Mouse (Mus musculus): ENCODE data around the gene Mthfsd. TPM values are rescaled to one million over a fixed set of nuclear protein-coding genes. Genes with fewer than 3 reads are reported as not detected.

Mthfsd gene
- polyA plus RNA-seq, 1 experiment from 2014 or later: 33.0 TPM

GRCm38 (mm10) chr8:121081398-121081797, 26.8 kb downstream of the Mthfsd start:
- peak overlapping the region; percentile 89 for H3K9ac ChIP-seq (ENCODE audit: low read length)
- WGBS: 4% methylated on average over 7 of the region's 7 CpGs
- no peaks in the 10 kb centered on the region for H3K36me3 ChIP-seq (ENCODE audit: control insufficient read depth, insufficient read depth, low read length)
- no peak for DNase-seq (ENCODE audit: low spot score)
- H3K27ac ChIP-seq (replicated peaks): peak overlapping the region; percentile 99
- TF ChIP-seq EP300 (optimal IDR thresholded peaks at IDR 0.05): no peak
- no peak for TF ChIP-seq CTCF (IDR thresholded peaks at IDR 0.05; ENCODE audit: low read depth)
- H3K27me3 ChIP-seq (ENCODE audit: control insufficient read depth, insufficient read depth, low read length): peaks cover 7% of the 10 kb centered on the region
- no peaks in the 10 kb centered on the region for H3K9me3 ChIP-seq (ENCODE audit: control insufficient read depth, low read length)
- H3K4me1 ChIP-seq (replicated peaks; ENCODE audit: control insufficient read depth, insufficient read depth): 0 out of 2 replicates have a peak, but pooled peaks cover 3% of the 10 kb centered on the region
- peak overlapping the region; percentile 69 for H3K4me3 ChIP-seq (ENCODE audit: low read depth, low read length)
- no peak for ATAC-seq (ENCODE audit: low FRiP score, low TSS enrichment)
- peak overlapping the region; percentile 71 for H3K4me2 ChIP-seq (replicated peaks; ENCODE audit: low read depth)

DNA sequence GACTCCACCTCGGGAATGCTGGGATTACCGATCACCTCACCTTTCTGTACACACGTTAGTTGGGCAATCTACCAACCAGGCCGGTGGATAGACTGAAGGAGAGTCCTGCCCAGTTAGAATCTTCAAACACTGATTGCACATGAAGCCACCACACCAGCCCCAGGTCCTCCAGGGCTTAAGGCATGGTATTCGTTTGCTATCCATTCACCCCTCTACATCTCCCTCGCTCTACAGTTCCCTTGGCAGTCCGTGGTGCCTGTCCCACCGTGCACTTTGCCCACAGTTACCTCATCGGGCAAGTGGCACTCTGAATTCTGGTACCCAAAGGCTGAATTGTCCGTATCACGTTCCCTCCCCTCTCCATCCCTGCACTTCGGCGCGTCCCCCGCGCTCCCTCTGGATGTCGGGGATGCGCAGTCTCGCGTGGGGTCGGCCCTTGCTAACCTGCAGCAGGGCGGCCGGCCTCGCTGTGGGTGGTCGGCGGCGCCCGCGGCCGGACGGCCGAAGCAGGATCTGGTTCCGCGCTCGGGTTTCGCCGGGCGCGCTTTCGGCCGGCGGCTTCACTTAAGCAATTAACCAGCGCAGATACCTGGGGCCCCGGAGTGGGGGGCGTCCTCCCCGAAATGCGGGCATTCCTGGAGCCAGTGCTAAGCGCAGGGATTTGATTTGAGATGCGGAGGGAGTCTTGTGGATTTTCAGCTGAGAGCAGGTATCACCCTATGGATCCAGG, 27.7 kb downstream of the Mthfsd start:
- H3K4me1 ChIP-seq (replicated peaks; ENCODE audit: control insufficient read depth, insufficient read depth): 0 out of 2 replicates have a peak, but pooled peaks cover 3% of the 10 kb centered on the region
- H3K9ac ChIP-seq (ENCODE audit: low read length): peak overlapping the region; percentile 89
- no peaks in the 10 kb centered on the region for H3K9me3 ChIP-seq (ENCODE audit: control insufficient read depth, low read length)
- H3K27me3 ChIP-seq (ENCODE audit: control insufficient read depth, insufficient read depth, low read length): peaks cover 7% of the 10 kb centered on the region
- peak overlapping the region; percentile 69 for H3K4me3 ChIP-seq (ENCODE audit: low read depth, low read length)
- no peak for DNase-seq (ENCODE audit: low spot score)
- TF ChIP-seq EP300 (optimal IDR thresholded peaks at IDR 0.05): no peak
- no peak for TF ChIP-seq CTCF (IDR thresholded peaks at IDR 0.05; ENCODE audit: low read depth)
- WGBS: 1% methylated on average over 48 of the region's 49 CpGs
- ATAC-seq (ENCODE audit: low FRiP score, low TSS enrichment): no peak
- peak overlapping the region; percentile 71 for H3K4me2 ChIP-seq (replicated peaks; ENCODE audit: low read depth)
- peak overlapping the region; percentile 99 for H3K27ac ChIP-seq (replicated peaks)
- no peaks in the 10 kb centered on the region for H3K36me3 ChIP-seq (ENCODE audit: control insufficient read depth, insufficient read depth, low read length)

GRCm38 (mm10) chr8:121079944-121080343, 28.2 kb downstream of the Mthfsd start:
- Histone ChIP-seq H3K4me2 (replicated peaks; ENCODE audit: low read depth) (peak overlapping the region; percentile 71), H3K27ac (replicated peaks) (peak overlapping the region; percentile 99), H3K4me3 (ENCODE audit: low read depth, low read length) (peak overlapping the region; percentile 69), H3K36me3 (ENCODE audit: control insufficient read depth, insufficient read depth, low read length) (no peaks in the 10 kb centered on the region), H3K9ac (ENCODE audit: low read length) (peak overlapping the region; percentile 89), H3K27me3 (ENCODE audit: control insufficient read depth, insufficient read depth, low read length) (peaks cover 7% of the 10 kb centered on the region), H3K9me3 (ENCODE audit: control insufficient read depth, low read length) (no peaks in the 10 kb centered on the region), H3K4me1 (replicated peaks; ENCODE audit: control insufficient read depth, insufficient read depth) (0 out of 2 replicates have a peak, but pooled peaks cover 3% of the 10 kb centered on the region)
- no peak for DNase-seq (ENCODE audit: low spot score)
- TF ChIP-seq EP300 (optimal IDR thresholded peaks at IDR 0.05) (no peak), CTCF (IDR thresholded peaks at IDR 0.05; ENCODE audit: low read depth) (no peak)
- ATAC-seq (ENCODE audit: low FRiP score, low TSS enrichment): no peak; the same call in 1 of the 2 replicates
- WGBS: 16% methylated on average over 12 of the region's 12 CpGs

DNA sequence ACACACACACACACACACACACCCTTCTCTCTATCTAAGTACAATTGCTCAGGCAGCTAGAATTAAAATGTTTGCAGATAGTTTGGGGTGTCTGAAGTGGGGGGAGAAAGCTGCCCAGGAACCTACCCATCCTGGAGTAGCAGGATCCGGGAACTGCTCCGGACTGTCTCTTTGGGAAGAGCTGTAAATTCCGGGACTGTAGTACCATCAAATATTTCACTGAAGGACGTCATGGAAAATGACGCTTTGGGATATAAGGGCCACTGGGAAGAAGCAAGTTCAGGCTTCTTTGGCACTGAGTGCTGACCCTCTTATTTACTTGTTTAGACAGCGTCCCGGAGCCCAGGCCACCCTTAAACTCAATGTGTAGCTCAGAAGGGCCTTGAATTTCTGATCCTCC, 29.0 kb downstream of the Mthfsd start:
- H3K4me3 ChIP-seq (ENCODE audit: low read depth, low read length): peak overlapping the region; percentile 69
- no peak for TF ChIP-seq CTCF (IDR thresholded peaks at IDR 0.05; ENCODE audit: low read depth)
- TF ChIP-seq EP300 (optimal IDR thresholded peaks at IDR 0.05): no peak
- peak overlapping the region; percentile 23 for H3K9ac ChIP-seq (ENCODE audit: low read length)
- no peaks in the 10 kb centered on the region for H3K36me3 ChIP-seq (ENCODE audit: control insufficient read depth, insufficient read depth, low read length)
- H3K4me2 ChIP-seq (replicated peaks; ENCODE audit: low read depth): peak overlapping the region; percentile 71
- 13% methylated on average over 7 of the region's 7 CpGs for WGBS
- H3K27me3 ChIP-seq (ENCODE audit: control insufficient read depth, insufficient read depth, low read length): peaks cover 7% of the 10 kb centered on the region
- H3K27ac ChIP-seq (replicated peaks): peak overlapping the region; percentile 99
- no peaks in the 10 kb centered on the region for H3K9me3 ChIP-seq (ENCODE audit: control insufficient read depth, low read length)
- H3K4me1 ChIP-seq (replicated peaks; ENCODE audit: control insufficient read depth, insufficient read depth): 0 out of 2 replicates have a peak, but pooled peaks cover 3% of the 10 kb centered on the region
- DNase-seq (ENCODE audit: low spot score): no peak
- no peak for ATAC-seq (ENCODE audit: low FRiP score, low TSS enrichment)

GRCm38 (mm10) chr8:121078721-121079120, 29.5 kb downstream of the Mthfsd start:
- TF ChIP-seq EP300 (optimal IDR thresholded peaks at IDR 0.05): no peak
- no peak for TF ChIP-seq CTCF (IDR thresholded peaks at IDR 0.05; ENCODE audit: low read depth)
- DNase-seq (ENCODE audit: low spot score) (no peak), ATAC-seq (ENCODE audit: low FRiP score, low TSS enrichment) (no peak)
- peaks cover 3% of the 10 kb centered on the region; the same call in 1 of the 2 replicates for H3K4me1 ChIP-seq (replicated peaks; ENCODE audit: control insufficient read depth, insufficient read depth)
- H3K9me3 ChIP-seq (ENCODE audit: control insufficient read depth, low read length): no peaks in the 10 kb centered on the region
- WGBS: 12% methylated on average over 14 of the region's 14 CpGs
- H3K27ac ChIP-seq (replicated peaks): peak overlapping the region; percentile 99
- H3K9ac ChIP-seq (ENCODE audit: low read length): peak overlapping the region; percentile 23
- H3K27me3 ChIP-seq (ENCODE audit: control insufficient read depth, insufficient read depth, low read length): peaks cover 7% of the 10 kb centered on the region
- no peaks in the 10 kb centered on the region for H3K36me3 ChIP-seq (ENCODE audit: control insufficient read depth, insufficient read depth, low read length)
- peak overlapping the region; percentile 69 for H3K4me3 ChIP-seq (ENCODE audit: low read depth, low read length)
- H3K4me2 ChIP-seq (replicated peaks; ENCODE audit: low read depth): peak overlapping the region; percentile 71

- Histone ChIP-seq H3K4me2 (replicated peaks; ENCODE audit: low read depth) (peak overlapping the region; percentile 64), H3K27me3 (ENCODE audit: control insufficient read depth, insufficient read depth, low read length) (peaks cover 4% of the 10 kb centered on the region; the same call in 1 of the 2 replicates), H3K27ac (replicated peaks) (peak overlapping the region; percentile 83), H3K9me3 (ENCODE audit: control insufficient read depth, low read length) (no peaks in the 10 kb centered on the region), H3K9ac (ENCODE audit: low read length) (0 out of 2 replicates have a peak overlapping the region, but pooled peaks have one; percentile 8), H3K36me3 (ENCODE audit: control insufficient read depth, insufficient read depth, low read length) (no peaks in the 10 kb centered on the region), H3K4me3 (ENCODE audit: low read depth, low read length) (no peak overlapping the region; the same call in 1 of the 2 replicates), H3K4me1 (replicated peaks; ENCODE audit: control insufficient read depth, insufficient read depth) (peaks cover 3% of the 10 kb centered on the region; the same call in 1 of the 2 replicates)
- DNase-seq (ENCODE audit: low spot score): no peak
- WGBS: 19% methylated on average over 7 of the region's 7 CpGs
- no peak for TF ChIP-seq CTCF (IDR thresholded peaks at IDR 0.05; ENCODE audit: low read depth)
- TF ChIP-seq EP300 (optimal IDR thresholded peaks at IDR 0.05): no peak
- ATAC-seq (ENCODE audit: low FRiP score, low TSS enrichment): no peak
These were observed 31.6 kb downstream of the Mthfsd start for GRCm38 (mm10) chr8:121076555-121076954.
